Mouse (Mus musculus) lung, embryonic 16.5 days (tissue): ENCODE data around the gene Sox30. TPM values are rescaled to one million over a fixed set of nuclear protein-coding genes. Genes with fewer than 3 reads are reported as not detected.

Experiments
- ATAC-seq: fragments of 200-750 bp; cut with Nextera tagmentation; 2 replicates; pipeline ENCODE4 v1.8.0; 2017; ENCODE audit warnings: low read depth, mild to moderate bottlenecking, moderate library complexity
- H3K27ac ChIP-seq: fragments of 300-500 bp; sonication (generic); 2 replicates; pipeline ENCODE4 v1.5.1; 2014; ENCODE audit warnings: mild to moderate bottlenecking, control low read depth, low read length
- H3K27me3 ChIP-seq: fragments of 300-500 bp; sonication (generic); 2 replicates; pipeline ENCODE4 v1.6.1; 2014; ENCODE audit warnings: low read depth, low read length, mixed read lengths; ENCODE audit not compliant: control insufficient read depth, insufficient read depth
- H3K36me3 ChIP-seq: fragments of 300-500 bp; sonication (generic); 2 replicates; pipeline ENCODE4 v1.6.1; 2014; ENCODE audit warnings: low read length; ENCODE audit not compliant: control insufficient read depth, insufficient read depth
- H3K4me1 ChIP-seq: fragments of 300-500 bp; sonication (generic); replicated peaks from 2 replicates; pipeline ENCODE4 v1.6.1; 2014; ENCODE audit warnings: low read length, mixed read lengths; ENCODE audit not compliant: control insufficient read depth, insufficient read depth
- H3K4me2 ChIP-seq: fragments of 300-500 bp; sonication (generic); 2 replicates; pipeline ENCODE4 v1.6.1; 2014; ENCODE audit warnings: low read depth, low read length, control low read depth
- H3K4me3 ChIP-seq: fragments of 300-500 bp; sonication (generic); 2 replicates; pipeline ENCODE4 v1.5.1; 2014; ENCODE audit warnings: mild to moderate bottlenecking, low read length, control low read depth
- H3K9ac ChIP-seq: fragments of 300-500 bp; sonication (generic); 2 replicates; pipeline ENCODE4 v1.6.1; 2014; ENCODE audit warnings: low read length, control low read depth
- H3K9me3 ChIP-seq: fragments of 300-500 bp; sonication (generic); 2 replicates; pipeline ENCODE4 v1.6.1; 2016; ENCODE audit warnings: low read length; ENCODE audit not compliant: control insufficient read depth
- WGBS: fragments of 180-500 bp; shearing (Covaris S2); extraction: QIAGEN DNeasy Blood & Tissue Kit; methylation state at CpG from one replicate; pipeline ENCODE4 v1.1.7; 2014; 5-methylcytosine and 5-hydroxymethylcytosine counted together
- polyA plus RNA-seq: library from polyadenylated mRNA; unstranded; fragments of >200 nt; fragmentation: Nextera tagmentation; extraction: Ambion mirVana; gene quantifications from 2 replicates; pipeline ENCODE4 v1.2.1, GENCODE M21; 2015

The Sox30 gene
- polyA plus RNA-seq, 1 experiment from 2014 or later: 0.05 TPM

DNA sequence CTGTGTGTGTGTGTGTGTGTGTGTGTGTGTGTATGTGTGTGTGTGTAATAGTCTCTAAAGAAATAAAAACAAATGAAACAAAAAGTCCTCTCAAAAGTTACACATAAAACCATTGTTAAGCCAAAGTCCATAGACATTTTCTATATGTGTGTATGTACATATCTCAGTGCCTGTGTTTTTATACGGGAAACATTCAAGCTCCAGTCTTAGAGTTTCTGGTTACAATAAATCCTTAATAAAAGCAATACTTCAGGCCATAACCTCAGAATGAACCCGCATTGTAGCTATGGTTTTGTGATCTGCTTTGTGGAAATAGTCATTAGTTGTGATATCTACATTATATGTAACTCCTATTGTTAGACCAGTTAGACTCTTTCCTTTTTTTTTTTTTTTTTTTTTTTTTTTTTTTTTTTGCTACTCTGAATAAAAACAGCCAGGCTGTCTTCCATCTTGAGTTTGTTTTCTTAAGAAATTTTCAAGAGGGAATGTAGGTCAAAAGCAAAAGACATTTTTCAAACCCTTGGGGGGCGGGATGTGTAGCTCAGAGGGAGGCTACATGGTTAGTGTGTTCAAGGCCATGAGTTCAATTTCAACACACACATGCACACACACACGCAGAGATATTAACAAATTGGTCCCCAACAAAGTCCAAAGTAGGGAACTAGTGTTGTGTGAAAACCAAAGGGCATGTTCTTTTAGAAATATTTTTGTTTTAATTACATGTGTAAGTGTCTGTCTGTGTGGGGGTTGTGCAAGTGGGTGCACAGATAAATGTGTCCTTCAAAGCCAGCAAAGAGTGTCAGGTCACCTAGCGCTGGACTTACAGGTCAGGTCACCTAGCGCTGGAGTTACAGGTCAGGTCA lies 48.1 kb downstream of the Sox30 start:
- Histone ChIP-seq H3K4me2 (no peak overlapping the region), H3K36me3 (no peaks in the 10 kb centered on the region), H3K27me3 (no peaks in the 10 kb centered on the region), H3K9me3 (no peaks in the 10 kb centered on the region), H3K9ac (no peak overlapping the region), H3K4me1 (peaks cover 4% of the 10 kb centered on the region; the same call in 1 of the 2 replicates), H3K4me3 (no peak overlapping the region), H3K27ac (no peak overlapping the region)
- WGBS: 74% methylated on average over 6 of the region's 6 CpGs
- ATAC-seq: no peak

DNA sequence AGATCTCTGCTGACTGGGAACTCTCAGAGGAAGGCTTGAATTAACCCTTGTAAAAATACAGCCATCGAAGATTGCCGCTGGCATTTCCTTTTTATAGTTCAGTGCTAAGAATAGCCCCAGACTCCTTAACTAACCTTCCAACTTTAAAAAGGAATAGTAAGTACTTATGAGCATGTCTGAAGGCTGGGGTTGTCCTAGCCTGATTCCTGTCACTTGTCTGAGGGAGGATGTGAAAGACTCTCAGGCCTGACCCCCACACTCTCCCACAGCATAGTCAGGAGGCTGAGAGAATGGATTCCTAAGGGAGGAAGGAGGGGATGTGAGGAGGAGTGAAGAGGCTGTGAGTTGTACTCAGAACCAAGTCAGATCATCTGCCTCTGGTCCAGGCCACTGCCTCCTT lies 49.4 kb downstream of the Sox30 start:
- H3K9ac ChIP-seq: no peak overlapping the region
- no peak overlapping the region for H3K4me3 ChIP-seq
- peaks cover 4% of the 10 kb centered on the region; the same call in 1 of the 2 replicates for H3K4me1 ChIP-seq
- H3K27me3 ChIP-seq: no peaks in the 10 kb centered on the region
- no peaks in the 10 kb centered on the region for H3K36me3 ChIP-seq
- H3K9me3 ChIP-seq: no peaks in the 10 kb centered on the region
- no peak overlapping the region for H3K4me2 ChIP-seq
- 28% methylated on average over 2 of the region's 2 CpGs for WGBS
- no peak for ATAC-seq
- H3K27ac ChIP-seq: no peak overlapping the region

DNA sequence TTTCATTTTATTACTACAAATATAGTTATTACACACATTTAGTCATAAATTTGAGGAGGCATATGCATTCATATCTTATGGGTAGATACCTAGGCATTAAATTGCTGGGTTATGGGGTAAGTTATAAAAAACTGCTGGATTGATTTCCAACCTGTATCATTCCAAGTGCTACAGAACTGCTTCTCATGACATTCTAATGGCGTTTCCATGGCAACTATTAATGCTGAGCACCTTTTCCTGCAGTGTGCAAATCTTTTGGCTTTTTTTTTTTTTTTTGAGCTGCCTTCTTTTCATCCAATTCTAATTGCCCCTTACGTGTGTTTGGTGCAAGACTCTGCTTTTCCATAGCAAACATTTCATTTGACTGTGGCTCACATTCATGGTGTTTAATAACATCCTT lies 49.9 kb downstream of the Sox30 start:
- ATAC-seq: no peak
- H3K4me2 ChIP-seq: no peak overlapping the region
- H3K27ac ChIP-seq: no peak overlapping the region
- H3K4me3 ChIP-seq: no peak overlapping the region
- WGBS: 80% methylated on average over 2 of the region's 2 CpGs
- no peak overlapping the region for H3K9ac ChIP-seq
- no peaks in the 10 kb centered on the region for H3K9me3 ChIP-seq
- no peaks in the 10 kb centered on the region for H3K27me3 ChIP-seq
- no peaks in the 10 kb centered on the region for H3K36me3 ChIP-seq
- H3K4me1 ChIP-seq: peaks cover 4% of the 10 kb centered on the region; the same call in 1 of the 2 replicates

DNA sequence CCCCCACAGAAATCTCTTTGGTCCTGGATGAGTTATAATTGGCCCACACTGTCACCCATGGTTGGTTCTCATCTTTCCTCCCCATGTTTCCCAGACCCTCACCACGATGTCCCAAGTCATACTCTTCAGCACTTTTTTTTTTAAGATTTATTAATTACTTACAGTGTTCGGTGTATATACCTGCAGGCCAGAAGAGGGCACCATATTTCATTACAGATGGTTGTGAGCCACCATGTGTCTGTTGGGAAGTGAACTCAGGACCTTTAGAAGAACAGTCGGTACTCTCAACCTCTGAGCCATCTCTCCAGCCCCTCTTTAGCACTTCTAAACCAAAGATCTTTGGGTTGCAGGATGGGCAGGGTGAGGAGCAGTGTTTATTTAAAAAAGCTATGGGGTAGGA lies 51.4 kb downstream of the Sox30 start:
- Histone ChIP-seq H3K4me3 (no peak overlapping the region), H3K36me3 (no peaks in the 10 kb centered on the region), H3K9ac (no peak overlapping the region), H3K4me2 (no peak overlapping the region), H3K9me3 (no peaks in the 10 kb centered on the region), H3K4me1 (no peaks in the 10 kb centered on the region), H3K27ac (no peak overlapping the region), H3K27me3 (no peaks in the 10 kb centered on the region)
- 46% methylated on average over 3 of the region's 3 CpGs for WGBS
- no peak for ATAC-seq

DNA sequence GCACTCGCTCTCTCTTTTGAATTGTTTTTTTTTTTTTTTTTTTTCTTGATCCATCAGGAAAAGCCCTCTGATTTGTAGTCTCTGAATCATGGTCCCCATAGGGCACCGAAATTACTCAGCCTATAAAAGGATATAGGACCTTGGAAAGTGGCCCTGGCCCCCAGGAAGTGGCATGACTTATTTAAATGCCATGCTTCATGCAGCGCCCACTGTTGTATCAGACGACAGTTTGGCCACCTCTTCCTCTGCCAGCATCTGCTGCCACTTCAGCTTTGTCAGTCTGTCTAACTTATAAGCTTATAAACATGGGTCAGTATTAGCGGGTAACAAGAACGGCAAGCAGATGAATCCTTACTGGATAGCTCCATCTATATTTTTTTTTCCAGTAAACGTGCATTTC lies 52.8 kb downstream of the Sox30 start:
- Histone ChIP-seq H3K27ac (no peak overlapping the region), H3K36me3 (no peaks in the 10 kb centered on the region), H3K4me2 (no peak overlapping the region), H3K9me3 (no peaks in the 10 kb centered on the region), H3K9ac (no peak overlapping the region), H3K4me1 (no peaks in the 10 kb centered on the region), H3K27me3 (no peaks in the 10 kb centered on the region), H3K4me3 (no peak overlapping the region)
- WGBS: 79% methylated on average over 7 of the region's 7 CpGs
- ATAC-seq: no peak

DNA sequence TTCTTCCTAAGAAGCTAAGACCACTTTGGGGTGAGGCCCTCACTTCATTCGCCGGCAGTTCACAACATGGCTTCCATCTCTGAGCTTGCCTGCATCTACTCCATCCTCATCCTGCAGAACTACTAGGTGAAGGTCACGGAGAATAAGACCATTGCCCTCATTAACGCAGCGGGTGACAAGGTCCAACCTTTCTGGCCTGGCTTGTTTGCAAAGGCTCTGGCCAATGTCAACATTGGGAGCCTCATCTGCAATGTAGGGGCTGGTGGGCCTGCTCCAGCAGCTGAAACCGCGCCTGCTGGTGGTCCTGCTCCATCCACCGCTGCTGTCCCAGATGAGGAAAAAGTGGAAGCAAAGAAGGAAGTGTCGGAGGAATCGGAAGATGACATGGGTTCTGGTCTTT lies 56.3 kb downstream of the Sox30 start:
- no peaks in the 10 kb centered on the region for H3K36me3 ChIP-seq
- 87% methylated on average over 10 of the region's 10 CpGs for WGBS
- no peak overlapping the region for H3K27ac ChIP-seq
- H3K9ac ChIP-seq: no peak overlapping the region
- no peak overlapping the region for H3K4me3 ChIP-seq
- no peak overlapping the region for H3K4me2 ChIP-seq
- H3K4me1 ChIP-seq: peaks cover 5% of the 10 kb centered on the region; the same call in 1 of the 2 replicates
- no peaks in the 10 kb centered on the region for H3K9me3 ChIP-seq
- H3K27me3 ChIP-seq: no peaks in the 10 kb centered on the region
- ATAC-seq: no peak

DNA sequence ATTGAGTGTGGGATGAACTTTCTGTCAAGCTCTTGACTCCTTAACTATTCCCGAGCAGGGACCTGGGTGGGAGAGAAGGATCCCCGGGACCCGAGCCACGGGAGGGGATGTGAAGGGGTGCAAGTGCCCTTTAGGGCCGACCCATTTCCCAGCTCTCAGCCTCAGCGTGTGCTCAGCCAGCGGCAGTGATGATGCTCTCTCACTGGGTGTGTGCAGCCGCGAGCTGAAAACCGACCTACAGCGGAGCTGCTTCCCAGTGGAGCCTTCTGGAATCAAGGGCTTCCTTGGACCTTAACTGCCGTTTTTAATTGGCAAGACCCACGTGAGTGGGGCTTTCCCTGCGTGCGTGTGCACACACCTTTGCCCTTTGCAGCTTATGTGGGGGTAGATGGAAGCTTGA lies 58.8 kb downstream of the Sox30 start:
- ATAC-seq: no peak; the same call in 1 of the 2 replicates

DNA sequence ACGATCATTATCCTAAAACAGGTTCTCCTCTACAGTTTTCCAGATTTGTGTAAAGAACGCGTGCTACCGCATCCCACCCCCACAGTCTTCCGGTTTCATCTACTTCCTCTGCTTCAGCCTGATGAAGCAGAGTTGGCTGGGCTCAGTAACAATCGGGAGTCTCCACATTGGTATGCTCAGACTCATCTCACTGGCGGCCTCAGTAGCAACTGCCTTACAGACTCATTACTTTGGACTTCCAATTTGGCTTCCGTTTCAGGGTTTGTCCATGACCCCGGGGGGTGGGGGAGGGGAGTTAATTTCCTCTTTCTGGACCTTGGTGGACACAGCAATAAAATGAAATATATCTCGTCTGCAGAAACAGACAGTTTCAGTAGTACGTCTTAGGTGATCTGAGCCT lies 59.2 kb downstream of the Sox30 start:
- Histone ChIP-seq H3K4me2 (0 out of 2 replicates have a peak overlapping the region, but pooled peaks have one; percentile 13), H3K4me3 (no peak overlapping the region), H3K27ac (no peak overlapping the region), H3K9me3 (no peaks in the 10 kb centered on the region), H3K4me1 (peaks cover 5% of the 10 kb centered on the region; the same call in 1 of the 2 replicates), H3K36me3 (no peaks in the 10 kb centered on the region), H3K9ac (no peak overlapping the region), H3K27me3 (no peaks in the 10 kb centered on the region)
- 43% methylated on average over 11 of the region's 11 CpGs for WGBS
- ATAC-seq: peak; percentile 54

More for the DNA sequence above, 58.8 kb downstream of the Sox30 start:
- Histone ChIP-seq H3K9me3 (no peaks in the 10 kb centered on the region), H3K4me1 (peaks cover 5% of the 10 kb centered on the region; the same call in 1 of the 2 replicates), H3K4me2 (0 out of 2 replicates have a peak overlapping the region, but pooled peaks have one; percentile 13), H3K4me3 (no peak overlapping the region), H3K27me3 (no peaks in the 10 kb centered on the region), H3K36me3 (no peaks in the 10 kb centered on the region), H3K9ac (no peak overlapping the region), H3K27ac (no peak overlapping the region)
- 71% methylated on average over 15 of the region's 15 CpGs for WGBS

DNA sequence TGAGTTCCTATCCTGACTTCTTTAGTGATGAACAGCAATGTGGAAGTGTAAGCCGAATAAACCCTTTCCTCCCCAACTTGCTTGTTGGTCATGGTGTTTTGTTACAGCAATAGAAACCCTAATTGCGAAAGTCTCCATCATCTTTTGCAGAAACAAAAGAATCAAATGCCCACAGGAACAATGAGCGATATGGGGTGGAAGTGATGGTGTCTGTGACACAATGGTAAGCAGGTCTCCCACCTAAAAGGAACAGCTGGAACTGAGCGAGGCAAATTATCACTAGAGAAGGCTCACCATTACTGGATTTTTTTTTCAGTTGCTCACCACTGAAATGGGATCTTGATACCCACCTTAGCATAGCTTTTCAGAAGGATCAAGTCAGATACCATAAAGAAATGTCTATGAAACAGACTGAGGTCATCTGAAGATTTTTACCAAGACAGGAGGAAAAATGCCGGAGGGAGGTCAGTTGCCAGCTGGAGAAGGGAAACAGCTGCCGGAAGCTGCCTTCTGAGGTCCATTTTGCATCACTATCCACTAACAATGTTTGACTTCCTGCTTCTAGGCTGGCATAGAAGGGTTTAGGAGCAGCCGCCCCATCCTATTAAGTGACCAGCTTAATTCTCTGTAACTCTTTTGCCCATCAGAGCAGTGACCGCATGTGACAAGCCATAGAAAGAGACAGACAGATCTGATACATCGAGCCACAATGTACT lies 60.9 kb downstream of the Sox30 start:
- peak overlapping the region; percentile 24; the same call in 1 of the 2 replicates for H3K27ac ChIP-seq
- no peaks in the 10 kb centered on the region for H3K9me3 ChIP-seq
- 0 out of 2 replicates have a peak, but pooled peaks have one; percentile 38 for ATAC-seq
- WGBS: 66% methylated on average over 9 of the region's 9 CpGs
- no peak overlapping the region for H3K4me3 ChIP-seq
- no peaks in the 10 kb centered on the region for H3K27me3 ChIP-seq
- H3K36me3 ChIP-seq: no peaks in the 10 kb centered on the region
- H3K9ac ChIP-seq: no peak overlapping the region
- no peak overlapping the region for H3K4me2 ChIP-seq
- peaks cover 5% of the 10 kb centered on the region; the same call in 1 of the 2 replicates for H3K4me1 ChIP-seq
